Mouse (Mus musculus) small intestine, adult 2 months (tissue): ENCODE data around the gene Prkcg.

Source experiments
- CTCF ChIP-seq: fragments of 200-500 bp; IDR thresholded peaks from 2 replicates; pipeline ENCODE4 v1.5.1; 2012; ENCODE audit warnings: low read depth, mild to moderate bottlenecking, control low read depth, inconsistent platforms, low read length, moderate library complexity, mixed read lengths; ENCODE audit not compliant: insufficient replicate concordance, insufficient read length; ENCODE audit errors: extremely low read depth
- POLR2A ChIP-seq: fragments of 200-500 bp; IDR thresholded peaks from 2 replicates; pipeline ENCODE4 v1.6.1; 2012; ENCODE audit warnings: low read depth, mild to moderate bottlenecking, control low read depth, inconsistent platforms, low read length, moderate library complexity

- TF ChIP-seq CTCF (no peak), POLR2A (no peak)
These were observed 27.5 kb upstream of the Prkcg start for GRCm38 (mm10) chr7:3261446-3261845.
